Mouse (Mus musculus) right cerebral cortex, postnatal 4 days (tissue): ENCODE measurements at regions not wholly inside any gene's neighbourhood (a gene's known extent, or its start where the extent isn't known, plus 50 kb on each side); places are given as distances from the start of the nearest gene placed in this dataset.
A peak's percentile ranks its signal among the peaks of the same experiment; 100 is the strongest.

ENCODE experiments used
- DNase-seq: peaks from one replicate; pipeline ENCODE4 v3.0.0-alpha.2; 2022

GRCm38 (mm10) chr8:107642241-107642640, 54.0 kb upstream of the Psmd7 start:
- no peak for DNase-seq

DNA sequence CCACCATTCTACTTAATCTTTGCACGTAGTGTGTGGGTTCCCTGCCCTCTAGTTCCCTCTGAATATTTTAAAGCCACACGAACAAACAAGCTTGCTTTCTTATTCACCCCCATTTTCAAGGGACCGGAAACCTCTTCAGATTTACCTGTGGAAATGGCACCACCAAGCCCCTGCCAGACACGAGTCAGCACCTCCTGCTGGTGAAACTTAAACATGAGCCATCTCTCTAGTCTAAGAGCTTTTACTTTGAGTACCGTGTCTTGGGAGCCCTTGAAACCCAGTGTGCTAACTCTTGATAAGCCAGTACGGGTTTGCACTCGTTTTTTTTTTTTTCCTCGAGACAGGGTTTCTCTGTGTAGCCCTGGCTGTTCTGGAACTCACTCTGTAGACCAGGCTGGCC, 59.7 kb upstream of the Psmd7 start:
- DNase-seq, result no peak

- no peak for DNase-seq
These were observed 62.0 kb upstream of the Psmd7 start for GRCm38 (mm10) chr8:107650306-107650705.

GRCm38 (mm10) chr8:107651424-107651823, 63.2 kb upstream of the Psmd7 start:
- no peak for DNase-seq

DNA sequence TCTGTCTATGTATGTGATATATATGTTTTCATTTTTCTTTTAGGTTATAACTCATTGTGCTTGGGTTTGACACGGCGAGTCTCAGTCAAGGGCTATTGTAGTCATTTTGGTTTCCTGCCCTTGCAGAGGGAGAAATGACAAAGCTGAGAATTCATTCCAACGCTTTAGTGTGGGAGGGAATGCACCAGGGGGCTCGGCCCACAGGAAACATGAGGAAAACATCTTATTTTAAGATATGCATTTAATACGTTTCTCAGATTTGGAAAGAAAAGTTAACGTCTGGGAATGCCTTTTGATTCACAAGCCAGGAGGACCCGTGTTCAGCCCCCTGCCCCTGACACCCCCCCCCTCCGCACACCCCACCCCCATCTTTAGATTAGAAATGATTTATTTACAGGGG, 64.0 kb upstream of the Psmd7 start:
- DNase-seq, result no peak

GRCm38 (mm10) chr8:107653711-107654110, 65.4 kb upstream of the Psmd7 start:
- no peak for DNase-seq

- no peak for DNase-seq
These were observed 68.4 kb upstream of the Psmd7 start for GRCm38 (mm10) chr8:107656622-107657021.

- DNase-seq, result no peak
These were observed 69.5 kb upstream of the Psmd7 start for GRCm38 (mm10) chr8:107657741-107658140.

DNA sequence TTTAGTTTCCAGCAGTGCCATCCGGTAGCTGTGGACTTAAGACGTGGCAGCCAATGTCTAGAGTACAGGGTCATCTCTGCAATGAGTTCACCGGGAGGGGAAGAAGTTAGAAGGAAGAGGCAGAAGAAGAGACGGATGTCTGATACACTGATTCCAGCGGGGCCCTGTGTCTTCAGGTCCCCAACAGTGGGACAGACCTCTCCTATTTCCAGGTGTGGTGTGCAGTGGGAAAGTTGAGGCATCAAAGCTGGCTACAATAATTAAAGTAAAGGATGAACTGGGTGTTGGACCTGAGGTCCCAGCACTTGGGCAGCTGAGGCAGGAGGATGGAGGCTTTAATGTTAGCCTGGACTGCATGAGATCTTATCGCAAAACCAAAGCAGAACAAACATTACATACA, 70.1 kb upstream of the Psmd7 start:
- DNase-seq, result no peak

DNA sequence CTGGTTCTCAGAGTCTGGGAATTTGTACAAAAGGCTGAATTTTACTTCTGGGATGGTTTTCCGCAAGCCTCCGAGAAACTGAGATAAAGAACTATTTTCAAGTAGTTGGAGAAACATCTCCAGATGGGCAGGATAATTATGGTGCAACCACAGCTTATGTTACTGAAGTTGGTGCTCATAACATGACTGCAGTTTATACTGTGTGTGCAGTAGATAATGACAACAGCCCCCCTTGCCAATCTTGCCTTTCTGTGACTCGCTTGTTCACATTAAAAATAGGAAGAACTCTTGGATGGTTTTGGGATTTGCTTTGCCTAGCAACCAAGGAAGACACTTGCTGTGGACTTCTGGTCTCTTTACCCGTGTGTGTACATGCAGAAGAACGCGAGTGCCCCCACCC, 72.4 kb upstream of the Psmd7 start:
- no peak for DNase-seq

- DNase-seq, result no peak
These were observed 81.3 kb upstream of the Psmd7 start for GRCm38 (mm10) chr8:107669608-107670007.

- DNase-seq, result no peak
These were observed 83.2 kb upstream of the Psmd7 start for GRCm38 (mm10) chr8:107671471-107671870.

DNA sequence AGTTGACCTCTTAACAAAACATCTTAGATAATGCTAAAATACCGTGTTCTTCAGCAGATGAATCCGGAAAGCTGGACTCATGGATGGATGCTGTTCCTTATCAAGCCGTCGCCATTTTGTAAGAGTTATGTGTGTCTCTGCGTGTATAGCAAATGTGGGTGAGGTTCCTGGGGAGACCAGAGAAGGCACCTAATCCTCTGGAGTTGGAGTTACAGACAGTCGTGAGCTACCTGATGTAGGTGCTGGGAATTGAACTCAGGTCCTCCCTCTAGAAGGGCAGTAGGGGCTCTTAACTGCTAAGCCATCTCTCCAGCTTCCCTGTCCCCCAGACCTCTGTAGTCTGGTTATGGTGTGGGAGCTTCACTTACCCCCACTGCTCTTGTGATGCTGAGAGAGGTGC, 84.4 kb upstream of the Psmd7 start:
- DNase-seq, result no peak

DNA sequence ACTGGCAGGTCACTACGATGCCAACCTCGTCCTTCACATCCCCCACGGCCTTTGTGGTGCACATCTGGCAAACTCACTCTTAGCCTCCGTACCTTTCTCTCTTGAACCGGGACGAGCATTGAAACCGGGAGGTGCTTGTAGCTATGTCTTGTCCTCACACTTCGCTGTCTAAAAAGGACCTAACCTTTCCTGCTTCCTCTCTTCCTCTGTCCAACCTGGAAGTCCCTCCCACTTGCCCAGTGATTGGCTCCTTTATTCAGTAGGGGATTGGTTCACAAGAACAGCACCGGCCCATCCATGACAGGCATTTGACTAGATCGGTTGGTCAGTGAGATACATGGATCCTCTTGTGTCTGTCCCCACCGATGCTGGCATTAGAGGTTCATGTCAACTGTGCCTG, 93.8 kb upstream of the Psmd7 start:
- no peak for DNase-seq

DNA sequence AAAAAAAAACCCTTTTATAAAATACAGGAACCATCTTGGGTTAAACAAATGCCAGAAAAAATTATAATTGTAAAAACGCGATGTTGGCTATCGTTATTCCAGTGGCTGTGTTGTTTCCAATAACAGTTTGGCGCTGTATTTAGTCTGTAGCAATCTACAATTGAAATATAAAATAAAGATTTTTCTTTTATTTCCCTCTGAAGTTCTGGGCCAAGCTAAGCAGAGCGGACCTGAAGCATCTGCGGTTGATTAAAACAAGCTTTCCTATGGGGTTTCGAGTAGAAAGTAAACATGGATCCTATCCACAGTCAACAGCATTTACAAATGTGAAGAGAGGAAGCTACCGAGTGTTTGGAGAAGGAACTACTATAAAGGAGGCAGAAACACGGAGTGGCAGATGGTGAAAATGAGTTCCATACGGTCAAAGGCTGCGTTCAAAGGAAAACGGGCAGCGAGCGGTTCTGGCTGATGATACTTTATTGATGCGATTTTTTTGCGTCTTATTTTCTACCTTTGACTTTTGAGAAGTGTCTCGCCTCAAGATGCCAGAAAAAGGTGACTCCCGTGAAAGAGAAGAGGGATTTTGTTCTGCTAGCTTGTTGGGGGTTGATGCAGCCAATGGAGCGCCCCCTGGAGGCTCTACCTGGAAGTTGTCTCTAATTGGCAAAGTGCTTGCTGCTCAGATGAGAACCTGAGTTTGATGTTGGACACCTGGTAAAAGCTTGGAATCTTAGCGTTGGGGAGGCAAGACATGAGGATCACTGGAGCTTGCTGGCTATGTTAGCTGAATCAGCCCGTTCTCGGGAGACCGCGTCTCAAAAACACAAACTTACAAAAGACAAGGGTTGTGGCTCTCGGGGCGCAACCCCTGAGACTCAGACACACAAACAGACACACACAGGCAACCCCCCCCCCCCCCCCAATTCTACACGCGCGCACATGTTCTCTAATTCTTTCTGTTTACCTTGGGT, 96.7 kb upstream of the Psmd7 start:
- DNase-seq, result peak; percentile 16

DNA sequence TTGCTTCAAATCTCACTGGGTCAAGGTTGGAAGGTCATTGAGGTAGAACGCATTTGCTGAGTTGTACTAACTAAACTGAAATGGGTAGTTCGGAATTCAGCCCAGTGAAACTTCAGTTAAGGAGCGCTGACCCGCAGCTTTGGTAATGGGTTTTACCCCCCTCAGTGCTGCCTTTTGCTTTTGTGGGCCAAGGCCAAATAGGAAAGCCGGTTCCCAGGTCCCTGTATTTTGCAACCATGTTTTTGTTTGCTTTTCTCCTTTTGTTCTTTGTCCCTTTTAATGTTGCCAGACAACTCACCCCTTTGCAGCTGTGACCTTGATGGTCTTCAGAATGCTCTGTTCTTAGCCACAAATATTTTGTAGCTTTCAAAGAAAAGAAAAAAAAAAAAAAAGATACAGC, 98.7 kb upstream of the Psmd7 start:
- no peak for DNase-seq

DNA sequence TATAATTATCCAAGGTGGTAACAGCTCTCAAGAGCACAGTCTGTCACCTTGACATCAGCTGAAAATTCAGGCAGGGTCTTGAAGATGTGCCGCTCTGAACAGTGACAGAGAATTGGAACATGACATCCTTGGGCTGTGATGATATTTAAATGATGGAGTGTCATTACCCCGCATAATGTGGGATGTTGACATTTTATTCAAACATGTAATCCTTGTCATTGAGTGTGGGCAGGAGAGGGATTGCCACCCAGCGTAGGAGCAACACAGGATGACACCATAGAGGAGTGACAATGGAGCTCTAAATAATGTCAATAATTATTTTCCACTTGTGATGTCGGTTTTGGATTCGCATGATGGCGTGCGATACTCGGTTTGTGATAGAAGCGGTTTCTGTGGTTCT, 99.3 kb upstream of the Psmd7 start:
- DNase-seq, result no peak

- no peak for DNase-seq
These were observed 100.8 kb upstream of the Psmd7 start for GRCm38 (mm10) chr8:107689020-107689419.

DNA sequence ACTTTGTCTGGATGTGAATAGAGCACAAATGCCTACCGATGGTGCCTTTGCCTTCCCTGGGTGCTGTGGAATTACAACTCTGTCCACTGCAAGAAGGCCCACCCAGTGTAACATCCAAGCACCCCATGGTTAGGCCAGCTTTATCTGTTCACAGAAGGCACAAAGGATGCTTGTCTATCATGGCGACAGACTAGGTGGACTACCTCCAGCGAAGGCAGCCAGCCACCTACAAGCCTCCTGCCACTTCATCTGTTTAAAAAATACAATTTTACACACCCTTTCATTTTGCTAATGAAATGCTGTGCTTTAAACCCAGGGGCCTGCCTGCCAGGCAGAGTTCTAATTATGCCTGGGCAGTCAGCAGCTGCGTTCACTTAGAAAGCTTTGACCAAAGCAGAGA, 103.0 kb upstream of the Psmd7 start:
- DNase-seq, result no peak

GRCm38 (mm10) chr8:107696384-107697346, 108.4 kb upstream of the Psmd7 start:
- no peak for DNase-seq

DNA sequence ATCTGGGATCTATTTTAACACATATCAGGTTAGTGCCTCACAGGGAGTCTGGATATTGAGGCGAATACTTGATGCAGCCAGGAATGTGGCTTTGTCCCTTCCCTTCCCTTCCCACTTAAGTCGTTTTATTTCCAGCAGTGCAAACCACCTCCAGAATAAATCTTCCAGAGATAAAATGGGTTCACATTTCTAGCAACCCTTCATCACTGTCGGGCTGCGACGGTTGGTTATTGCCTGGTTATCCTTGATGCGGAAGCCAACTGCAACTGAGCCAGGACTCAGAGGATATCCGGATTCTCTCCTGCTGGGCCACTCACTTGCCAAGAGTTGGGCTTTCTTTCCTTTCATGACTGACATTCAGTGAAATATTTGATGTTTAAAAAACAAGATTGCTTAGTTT, 111.0 kb upstream of the Psmd7 start:
- no peak for DNase-seq

DNA sequence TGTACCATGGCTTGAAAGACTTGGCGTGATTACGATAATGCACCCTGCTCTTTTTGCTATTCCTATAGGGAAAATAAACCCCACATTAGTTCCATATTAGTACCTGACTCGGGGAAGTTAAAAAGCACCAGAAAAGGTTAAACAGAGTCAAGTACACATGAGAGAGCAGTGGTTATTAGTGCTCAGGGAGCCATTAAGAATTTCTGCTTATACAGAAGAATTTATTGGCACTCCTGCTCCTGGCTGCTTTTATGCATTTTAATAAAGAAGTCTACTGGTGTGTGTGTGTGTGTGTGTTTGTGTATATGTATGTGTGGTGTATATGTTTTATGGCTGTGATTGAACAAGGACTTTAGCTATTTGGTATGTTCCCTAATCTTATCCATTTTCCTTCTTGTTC, 111.5 kb upstream of the Psmd7 start:
- DNase-seq, result no peak

GRCm38 (mm10) chr8:107715901-107716300, 127.6 kb upstream of the Psmd7 start:
- no peak for DNase-seq

- DNase-seq, result no peak
These were observed 129.6 kb upstream of the Psmd7 start for GRCm38 (mm10) chr8:107717856-107718255.
